Mouse (Mus musculus): ENCODE measurements at regions not wholly inside any gene's neighbourhood (a gene's known extent, or its start where the extent isn't known, plus 50 kb on each side); places are given as distances from the start of the nearest gene placed in this dataset.

GRCm38 (mm10) chr14:64595523-64595889, 491.4 kb downstream of the Prss52 start:
- DNase-seq: no peak
- Histone ChIP-seq H3K27ac (ENCODE audit: control insufficient read depth, insufficient read depth, low read length) (no peak overlapping the region), H3K36me3 (ENCODE audit: control insufficient read depth, insufficient read depth, low read length) (no peaks in the 10 kb centered on the region), H3K27me3 (ENCODE audit: control insufficient read depth, insufficient read depth, low read length) (peaks cover 4% of the 10 kb centered on the region), H3K4me1 (replicated peaks; ENCODE audit: control insufficient read depth, insufficient read depth, low read length) (no peaks in the 10 kb centered on the region), H3K4me3 (ENCODE audit: control insufficient read depth, insufficient read depth, low read length) (no peak overlapping the region)
- no peak for TF ChIP-seq POLR2A (IDR thresholded peaks at IDR 0.05; ENCODE audit: control insufficient read depth, extremely low read depth, insufficient read depth, low read length, poor library complexity)
- no peak for TF ChIP-seq CTCF (IDR thresholded peaks at IDR 0.05; ENCODE audit: borderline replicate concordance, control insufficient read depth, extremely low read depth, insufficient read depth, low read length, poor library complexity)
- WGBS: 85% methylated on average over 1 of the region's 1 CpGs

GRCm38 (mm10) chr14:64595891-64596290, 491.8 kb downstream of the Prss52 start:
- no peak overlapping the region for H3K27ac ChIP-seq (ENCODE audit: control insufficient read depth, insufficient read depth, low read length)
- 92% methylated on average over 4 of the region's 4 CpGs for WGBS
- peaks cover under 1% of the 10 kb centered on the region for H3K27me3 ChIP-seq (ENCODE audit: control insufficient read depth, insufficient read depth, low read length)
- no peaks in the 10 kb centered on the region for H3K4me1 ChIP-seq (replicated peaks; ENCODE audit: control insufficient read depth, insufficient read depth, low read length)
- no peak for TF ChIP-seq CTCF (IDR thresholded peaks at IDR 0.05; ENCODE audit: borderline replicate concordance, control insufficient read depth, extremely low read depth, insufficient read depth, low read length, poor library complexity)
- no peaks in the 10 kb centered on the region for H3K36me3 ChIP-seq (ENCODE audit: control insufficient read depth, insufficient read depth, low read length)
- no peak for DNase-seq
- no peak overlapping the region for H3K4me3 ChIP-seq (ENCODE audit: control insufficient read depth, insufficient read depth, low read length)

GRCm38 (mm10) chr14:64597218-64597617, 493.1 kb downstream of the Prss52 start:
- H3K4me1 ChIP-seq (replicated peaks; ENCODE audit: control insufficient read depth, insufficient read depth, low read length): no peaks in the 10 kb centered on the region
- H3K36me3 ChIP-seq (ENCODE audit: control insufficient read depth, insufficient read depth, low read length): no peaks in the 10 kb centered on the region
- no peak for TF ChIP-seq POLR2A (IDR thresholded peaks at IDR 0.05; ENCODE audit: control insufficient read depth, extremely low read depth, insufficient read depth, low read length, poor library complexity)
- TF ChIP-seq CTCF (IDR thresholded peaks at IDR 0.05; ENCODE audit: borderline replicate concordance, control insufficient read depth, extremely low read depth, insufficient read depth, low read length, poor library complexity): no peak
- WGBS: 90% methylated on average over 8 of the region's 8 CpGs
- H3K27ac ChIP-seq (ENCODE audit: control insufficient read depth, insufficient read depth, low read length): no peak overlapping the region
- DNase-seq: no peak
- H3K27me3 ChIP-seq (ENCODE audit: control insufficient read depth, insufficient read depth, low read length): no peaks in the 10 kb centered on the region
- no peak overlapping the region for H3K4me3 ChIP-seq (ENCODE audit: control insufficient read depth, insufficient read depth, low read length)
